Mouse (Mus musculus): ENCODE measurements around the gene H2-T23. TPM values are rescaled to one million over a fixed set of nuclear protein-coding genes. Genes with fewer than 3 reads are reported as not detected.

The H2-T23 gene
- polyA plus RNA-seq, 1 experiment from 2014 or later = 35.9 TPM

- ATAC-seq (ENCODE audit: low FRiP score, low TSS enrichment) = no peak
- TF ChIP-seq EP300 (optimal IDR thresholded peaks at IDR 0.05) (no peak), CTCF (IDR thresholded peaks at IDR 0.05; ENCODE audit: low read depth) (no peak)
- Histone ChIP-seq H3K4me2 (replicated peaks; ENCODE audit: low read depth) (no peak overlapping the region), H3K27ac (replicated peaks) (no peak overlapping the region), H3K36me3 (ENCODE audit: control insufficient read depth, insufficient read depth, low read length) (no peaks in the 10 kb centered on the region), H3K9me3 (ENCODE audit: control insufficient read depth, low read length) (no peaks in the 10 kb centered on the region), H3K27me3 (ENCODE audit: control insufficient read depth, insufficient read depth, low read length) (no peaks in the 10 kb centered on the region), H3K4me1 (replicated peaks; ENCODE audit: control insufficient read depth, insufficient read depth) (no peaks in the 10 kb centered on the region), H3K9ac (ENCODE audit: low read length) (no peak overlapping the region), H3K4me3 (ENCODE audit: low read depth, low read length) (no peak overlapping the region)
- 68% methylated on average over 4 of the region's 4 CpGs for WGBS
- DNase-seq (ENCODE audit: low spot score) = no peak
Observed at GRCm38 (mm10) chr17:36000349-36000748, 32.3 kb downstream of the H2-T23 start.

- DNase-seq (ENCODE audit: low spot score) (no peak), ATAC-seq (ENCODE audit: low FRiP score, low TSS enrichment) (no peak)
- no peaks in the 10 kb centered on the region for H3K27me3 ChIP-seq (ENCODE audit: control insufficient read depth, insufficient read depth, low read length)
- 75% methylated on average over 7 of the region's 7 CpGs for WGBS
- no peaks in the 10 kb centered on the region for H3K4me1 ChIP-seq (replicated peaks; ENCODE audit: control insufficient read depth, insufficient read depth)
- no peaks in the 10 kb centered on the region for H3K9me3 ChIP-seq (ENCODE audit: control insufficient read depth, low read length)
- TF ChIP-seq CTCF (IDR thresholded peaks at IDR 0.05; ENCODE audit: low read depth) (no peak), EP300 (optimal IDR thresholded peaks at IDR 0.05) (no peak)
- H3K27ac ChIP-seq (replicated peaks) = no peak overlapping the region
- no peaks in the 10 kb centered on the region for H3K36me3 ChIP-seq (ENCODE audit: control insufficient read depth, insufficient read depth, low read length)
- H3K4me3 ChIP-seq (ENCODE audit: low read depth, low read length) = no peak overlapping the region
- no peak overlapping the region for H3K4me2 ChIP-seq (replicated peaks; ENCODE audit: low read depth)
- H3K9ac ChIP-seq (ENCODE audit: low read length) = no peak overlapping the region
Observed at GRCm38 (mm10) chr17:35999356-35999755, 33.3 kb downstream of the H2-T23 start.

GRCm38 (mm10) chr17:35998545-35999305 is 33.9 kb downstream of the H2-T23 start:
- DNase-seq (ENCODE audit: low spot score) (no peak), ATAC-seq (ENCODE audit: low FRiP score, low TSS enrichment) (no peak)
- Histone ChIP-seq H3K9me3 (ENCODE audit: control insufficient read depth, low read length) (no peaks in the 10 kb centered on the region), H3K27me3 (ENCODE audit: control insufficient read depth, insufficient read depth, low read length) (no peaks in the 10 kb centered on the region), H3K9ac (ENCODE audit: low read length) (no peak overlapping the region), H3K4me1 (replicated peaks; ENCODE audit: control insufficient read depth, insufficient read depth) (no peaks in the 10 kb centered on the region), H3K4me2 (replicated peaks; ENCODE audit: low read depth) (no peak overlapping the region), H3K4me3 (ENCODE audit: low read depth, low read length) (no peak overlapping the region), H3K27ac (replicated peaks) (no peak overlapping the region), H3K36me3 (ENCODE audit: control insufficient read depth, insufficient read depth, low read length) (no peaks in the 10 kb centered on the region)
- no peak for TF ChIP-seq EP300 (optimal IDR thresholded peaks at IDR 0.05)
- no peak for TF ChIP-seq CTCF (IDR thresholded peaks at IDR 0.05; ENCODE audit: low read depth)
- 82% methylated on average over 6 of the region's 6 CpGs for WGBS

- Histone ChIP-seq H3K4me2 (replicated peaks; ENCODE audit: low read depth) (peak overlapping the region; percentile 3; the same call in 1 of the 2 replicates), H3K27me3 (ENCODE audit: control insufficient read depth, insufficient read depth, low read length) (no peaks in the 10 kb centered on the region), H3K9me3 (ENCODE audit: control insufficient read depth, low read length) (no peaks in the 10 kb centered on the region), H3K4me3 (ENCODE audit: low read depth, low read length) (no peak overlapping the region), H3K36me3 (ENCODE audit: control insufficient read depth, insufficient read depth, low read length) (no peaks in the 10 kb centered on the region), H3K9ac (ENCODE audit: low read length) (no peak overlapping the region), H3K27ac (replicated peaks) (no peak overlapping the region), H3K4me1 (replicated peaks; ENCODE audit: control insufficient read depth, insufficient read depth) (no peaks in the 10 kb centered on the region)
- DNase-seq (ENCODE audit: low spot score) (peak; percentile 51), ATAC-seq (ENCODE audit: low FRiP score, low TSS enrichment) (no peak)
- TF ChIP-seq EP300 (optimal IDR thresholded peaks at IDR 0.05) = no peak
- TF ChIP-seq CTCF (IDR thresholded peaks at IDR 0.05; ENCODE audit: low read depth) = 0 out of 2 replicates have a peak, but pooled peaks have one; percentile 10
- 51% methylated on average over 12 of the region's 12 CpGs for WGBS
Observed at GRCm38 (mm10) chr17:35997713-35998510, 34.7 kb downstream of the H2-T23 start.

- no peak overlapping the region for H3K4me3 ChIP-seq (ENCODE audit: low read depth, low read length)
- no peak overlapping the region for H3K27ac ChIP-seq (replicated peaks)
- no peak overlapping the region for H3K9ac ChIP-seq (ENCODE audit: low read length)
- H3K36me3 ChIP-seq (ENCODE audit: control insufficient read depth, insufficient read depth, low read length) = no peaks in the 10 kb centered on the region
- TF ChIP-seq CTCF (IDR thresholded peaks at IDR 0.05; ENCODE audit: low read depth) = peak; percentile 99
- TF ChIP-seq EP300 (optimal IDR thresholded peaks at IDR 0.05) = no peak
- no peaks in the 10 kb centered on the region for H3K9me3 ChIP-seq (ENCODE audit: control insufficient read depth, low read length)
- H3K27me3 ChIP-seq (ENCODE audit: control insufficient read depth, insufficient read depth, low read length) = no peaks in the 10 kb centered on the region
- H3K4me1 ChIP-seq (replicated peaks; ENCODE audit: control insufficient read depth, insufficient read depth) = 0 out of 2 replicates have a peak, but pooled peaks cover 2% of the 10 kb centered on the region
- peak; percentile 94 for DNase-seq (ENCODE audit: low spot score)
- H3K4me2 ChIP-seq (replicated peaks; ENCODE audit: low read depth) = no peak overlapping the region
- 2% methylated on average over 11 of the region's 11 CpGs for WGBS
- peak; percentile 70 for ATAC-seq (ENCODE audit: low FRiP score, low TSS enrichment)
Observed at GRCm38 (mm10) chr17:35996949-35997348, 35.7 kb downstream of the H2-T23 start.

Measured in stomach, postnatal 0 days (tissue).